Comparison of ENCODE assay signal across 19 mouse cellular contexts in genomic region chr16:49996593-49996992, GRCm38 (mm10).
A peak's percentile ranks its signal among the peaks of the same experiment; 100 is the strongest.
DNase-seq lines count a peak whose midpoint lies in the region; ATAC-seq and TF ChIP-seq lines count a peak whose summit lies in the region.
"Had no signal": no experiment of that assay in that cellular context is flagged by ENCODE, and none has a peak within 500 bp of the region (broad histone marks: within the 10 kb centered on the region; RNA-seq: fewer than 3 reads in every experiment).

No protein-coding gene starts in this region.

- H3K4me2 ChIP-seq in lung, embryonic 16.5 days (ENCODE audit: low read depth, low read length), result no peak overlapping the region
- no peak overlapping the region for H3K4me2 ChIP-seq in intestine, postnatal 0 days (replicated peaks; ENCODE audit: low read depth)
- H3K4me2 ChIP-seq: embryonic facial prominence, embryonic 13.5 days; forebrain, embryonic 15.5 days; heart, embryonic 13.5 days; hindbrain, embryonic 13.5 days had no signal

- no peak overlapping the region for H3K9ac ChIP-seq in heart, adult 2 months (ENCODE audit: low read depth, low read length)
- H3K9ac ChIP-seq in lung, embryonic 16.5 days (ENCODE audit: low read length), result no peak overlapping the region
- no peak overlapping the region for H3K9ac ChIP-seq in intestine, postnatal 0 days (ENCODE audit: low read depth, low read length)
- H3K9ac ChIP-seq: embryonic facial prominence, embryonic 13.5 days; forebrain, embryonic 15.5 days; heart, embryonic 13.5 days; hindbrain, embryonic 13.5 days had no signal

- peaks cover 6% of the 10 kb centered on the region for H3K4me1 ChIP-seq in heart, adult 2 months (ENCODE audit: control insufficient read depth, insufficient read depth, low read length)
- no peaks in the 10 kb centered on the region; the same call in 1 of the 2 replicates for H3K4me1 ChIP-seq in lung, embryonic 16.5 days (replicated peaks; ENCODE audit: control insufficient read depth, insufficient read depth, low read length)
- H3K4me1 ChIP-seq in intestine, postnatal 0 days (replicated peaks; ENCODE audit: control insufficient read depth, insufficient read depth, low read length), result 0 out of 2 replicates have a peak, but pooled peaks cover 4% of the 10 kb centered on the region
- H3K4me1 ChIP-seq: forebrain, embryonic 15.5 days; heart, embryonic 10.5 days; hindbrain, embryonic 13.5 days had no signal

- no peak overlapping the region for H3K4me3 ChIP-seq in heart, adult 2 months
- H3K4me3 ChIP-seq in lung, embryonic 16.5 days (ENCODE audit: low read length), result no peak overlapping the region
- H3K4me3 ChIP-seq in intestine, postnatal 0 days (ENCODE audit: low read depth, low read length), result no peak overlapping the region
- H3K4me3 ChIP-seq: embryonic facial prominence, embryonic 13.5 days; forebrain, embryonic 15.5 days; heart, embryonic 10.5 days; heart, embryonic 13.5 days; hindbrain, embryonic 13.5 days had no signal

- no peak for TF ChIP-seq POLR2A in heart, adult 2 months (IDR thresholded peaks at IDR 0.05; ENCODE audit: insufficient read depth, low read depth, low read length)

- intact Hi-C loops in heart, adult 2 months (cut with DNase I), result no loop called here
- intact Hi-C loops in heart, postnatal 10 days (cut with DNase I), result no loop called here

- no peak for TF ChIP-seq CTCF in heart, adult 2 months (IDR thresholded peaks at IDR 0.05)
- TF ChIP-seq CTCF in intestine, postnatal 0 days (IDR thresholded peaks at IDR 0.05; ENCODE audit: low read depth), result no peak

- no peak for DNase-seq in heart, adult 2 months
- DNase-seq in heart, postnatal 10 days, result no peak
- DNase-seq in lung, postnatal 10 days, result no peak
- DNase-seq in layer of hippocampus, adult 11-12 months (ENCODE audit: low spot score), result no peak
- DNase-seq in kidney, adult 11 months, result no peak
- DNase-seq: B cell, adult 2 months; cerebellum, adult 18-20 months had no signal

- no peaks in the 10 kb centered on the region for H3K79me2 ChIP-seq in heart, adult 2 months (replicated peaks; ENCODE audit: control insufficient read depth, insufficient read depth, low read length)

- H3K27me3 ChIP-seq in heart, adult 2 months (ENCODE audit: control insufficient read depth, insufficient read depth, low read length), result no peaks in the 10 kb centered on the region
- H3K27me3 ChIP-seq in lung, embryonic 16.5 days (ENCODE audit: control insufficient read depth, insufficient read depth, low read depth, low read length), result no peaks in the 10 kb centered on the region
- no peaks in the 10 kb centered on the region for H3K27me3 ChIP-seq in intestine, postnatal 0 days (replicated peaks; ENCODE audit: control insufficient read depth, insufficient read depth, low read length)
- H3K27me3 ChIP-seq: CH12.LX; embryonic facial prominence, embryonic 13.5 days; forebrain, embryonic 15.5 days; Patski had no signal

- WGBS in heart, adult 2 months, result 82% methylated on average over 5 of the region's 5 CpGs
- WGBS in lung, embryonic 16.5 days, result 71% methylated on average over 5 of the region's 5 CpGs
- WGBS in intestine, postnatal 0 days, result 45% methylated on average over 5 of the region's 5 CpGs

- peaks cover 6% of the 10 kb centered on the region; the same call in 1 of the 2 replicates for H3K36me3 ChIP-seq in heart, adult 2 months (ENCODE audit: control insufficient read depth, insufficient read depth, low read length)
- no peaks in the 10 kb centered on the region for H3K36me3 ChIP-seq in lung, embryonic 16.5 days (ENCODE audit: control insufficient read depth, insufficient read depth, low read length)
- no peaks in the 10 kb centered on the region for H3K36me3 ChIP-seq in intestine, postnatal 0 days (ENCODE audit: control insufficient read depth, insufficient read depth)
- H3K36me3 ChIP-seq: embryonic facial prominence, embryonic 13.5 days; forebrain, embryonic 15.5 days; G1E; heart, embryonic 10.5 days; heart, embryonic 13.5 days; hindbrain, embryonic 13.5 days had no signal

- H3K27ac ChIP-seq in heart, adult 2 months, result peak overlapping the region; percentile 31; the same call in 1 of the 2 replicates
- peak overlapping the region; percentile 63 for H3K27ac ChIP-seq in lung, embryonic 16.5 days (ENCODE audit: low read length)
- no peak overlapping the region for H3K27ac ChIP-seq in intestine, postnatal 0 days (ENCODE audit: low read depth, low read length)
- H3K27ac ChIP-seq: embryonic facial prominence, embryonic 13.5 days; forebrain, embryonic 15.5 days; heart, embryonic 10.5 days; heart, embryonic 13.5 days; hindbrain, embryonic 13.5 days; hindbrain, postnatal 0 days had no signal

- TF ChIP-seq EP300 in heart, adult 2 months (IDR thresholded peaks at IDR 0.05; ENCODE audit: insufficient read depth, low read depth, low read length), result no peak

- ATAC-seq in lung, embryonic 16.5 days (ENCODE audit: low read depth), result peak; percentile 54
- ATAC-seq in intestine, postnatal 0 days, result 0 out of 2 replicates have a peak, but pooled peaks have one; percentile 25
- ATAC-seq: forebrain, embryonic 15.5 days; inflammation-experienced regulatory T-cells, adult 6 months; Patski had no signal

- no peaks in the 10 kb centered on the region for H3K9me3 ChIP-seq in lung, embryonic 16.5 days (ENCODE audit: control insufficient read depth, low read length)
- no peaks in the 10 kb centered on the region for H3K9me3 ChIP-seq in intestine, postnatal 0 days (ENCODE audit: control insufficient read depth)
- H3K9me3 ChIP-seq: embryonic facial prominence, embryonic 13.5 days; forebrain, embryonic 15.5 days; G1E; heart, embryonic 13.5 days; hindbrain, embryonic 13.5 days had no signal
